Mouse (Mus musculus) R1 (cell line): ENCODE data around the gene Cnr2.

Experiments used
- DNase-seq: peaks from one replicate; pipeline ENCODE4 v3.0.0-alpha.2; 2018; ENCODE audit warnings: low read depth, low spot score

The Cnr2 gene

DNA sequence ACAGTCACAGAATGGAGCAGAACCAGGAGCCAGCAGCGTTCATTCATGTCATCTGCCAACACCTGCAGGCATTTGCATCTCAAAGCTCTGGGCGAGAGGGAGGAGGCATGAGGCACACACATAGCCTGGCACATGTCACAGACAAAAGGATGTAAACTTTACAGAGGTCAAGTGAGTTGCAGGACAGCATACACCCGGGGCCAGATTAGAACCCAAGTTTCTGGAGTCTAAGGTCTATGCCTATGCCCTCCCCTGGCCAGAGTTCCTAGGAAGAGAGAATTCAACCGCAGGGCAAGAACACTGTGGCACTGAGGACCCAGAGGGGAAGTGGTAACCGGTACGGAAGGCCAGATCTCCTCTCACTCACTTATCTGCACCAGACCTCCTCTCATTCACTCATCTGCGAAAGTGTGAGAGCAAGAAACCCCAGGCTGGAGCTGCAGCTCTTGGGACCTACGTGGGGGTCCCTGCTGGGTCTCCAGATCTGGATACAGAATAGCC, at the start of gene Cnr2:
TSS of gene Cnr2 (plus strand) at position 324 of the 501 bp plus-strand sequence.
- DNase-seq: no peak

DNA sequence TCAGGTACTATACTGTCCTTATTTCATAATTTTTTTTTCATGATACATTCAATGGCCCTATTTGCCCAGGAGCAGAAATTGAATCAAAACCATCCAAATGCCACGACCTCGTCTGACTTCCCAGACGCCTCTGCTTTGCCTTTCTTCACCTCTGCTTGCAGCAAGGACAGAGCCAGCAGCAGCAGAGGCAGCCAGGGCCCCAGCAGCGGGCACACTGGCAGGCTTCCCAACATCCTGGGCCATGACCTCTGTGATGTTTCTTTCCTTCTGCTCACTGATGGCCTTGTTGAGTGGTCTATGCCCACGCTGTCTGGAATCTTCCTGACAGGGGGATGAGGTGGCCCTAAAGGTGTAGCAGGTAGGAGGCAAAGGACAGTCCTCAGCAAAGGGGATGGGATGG, 47.6 kb upstream of the Cnr2 start:
- no peak for DNase-seq

DNA sequence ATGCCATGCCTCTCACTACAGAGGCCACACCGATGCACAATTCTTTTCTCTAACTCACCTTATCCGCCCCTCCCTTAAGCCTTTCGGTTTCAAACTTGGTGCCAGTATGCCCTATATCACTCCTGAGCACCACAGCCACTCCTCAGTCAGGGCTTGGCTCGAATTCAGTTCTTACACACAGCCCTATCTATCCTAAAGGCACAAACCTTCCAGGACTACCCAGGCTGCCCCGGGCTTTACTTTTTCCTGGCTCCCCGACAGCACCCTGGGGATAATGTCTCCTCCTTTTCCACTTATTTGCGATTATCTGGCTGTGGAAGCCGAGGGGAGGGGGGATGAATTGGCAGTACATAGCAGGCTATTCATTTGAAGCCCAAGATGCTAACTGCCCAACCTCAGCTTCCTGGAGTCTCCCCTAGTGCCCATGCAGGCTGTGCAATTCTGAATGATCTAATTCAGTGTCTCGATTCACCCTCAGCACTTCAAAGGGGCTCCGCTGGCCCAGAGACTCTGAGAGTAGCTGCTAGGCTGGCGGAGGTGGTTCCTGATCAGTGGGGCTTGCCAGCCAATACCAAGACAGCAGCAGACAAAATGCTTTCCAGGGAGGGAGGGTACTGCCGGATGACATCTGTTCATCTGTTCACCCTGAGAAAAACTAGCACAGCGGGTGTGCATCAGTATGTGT, 44.6 kb upstream of the Cnr2 start:
- DNase-seq: no peak

DNA sequence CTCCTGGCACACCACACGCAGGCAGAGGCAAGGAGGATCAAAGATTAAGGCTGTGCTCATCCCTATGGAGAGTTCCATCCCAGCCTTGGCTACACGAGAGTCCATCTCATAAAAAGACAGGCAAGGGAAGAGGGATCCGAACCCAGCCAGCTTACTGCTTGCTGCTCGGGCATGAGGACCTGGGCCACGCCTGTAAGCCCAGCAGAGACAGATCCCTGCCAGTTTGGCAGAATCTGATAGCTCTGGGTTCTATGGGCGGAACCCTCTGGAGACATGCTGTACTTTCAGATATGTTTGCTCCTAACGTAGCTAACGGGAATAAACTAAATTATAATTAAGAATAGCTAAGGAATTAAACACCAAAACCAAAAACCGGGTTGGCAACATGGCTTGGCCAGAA, 43.3 kb upstream of the Cnr2 start:
- no peak for DNase-seq

DNA sequence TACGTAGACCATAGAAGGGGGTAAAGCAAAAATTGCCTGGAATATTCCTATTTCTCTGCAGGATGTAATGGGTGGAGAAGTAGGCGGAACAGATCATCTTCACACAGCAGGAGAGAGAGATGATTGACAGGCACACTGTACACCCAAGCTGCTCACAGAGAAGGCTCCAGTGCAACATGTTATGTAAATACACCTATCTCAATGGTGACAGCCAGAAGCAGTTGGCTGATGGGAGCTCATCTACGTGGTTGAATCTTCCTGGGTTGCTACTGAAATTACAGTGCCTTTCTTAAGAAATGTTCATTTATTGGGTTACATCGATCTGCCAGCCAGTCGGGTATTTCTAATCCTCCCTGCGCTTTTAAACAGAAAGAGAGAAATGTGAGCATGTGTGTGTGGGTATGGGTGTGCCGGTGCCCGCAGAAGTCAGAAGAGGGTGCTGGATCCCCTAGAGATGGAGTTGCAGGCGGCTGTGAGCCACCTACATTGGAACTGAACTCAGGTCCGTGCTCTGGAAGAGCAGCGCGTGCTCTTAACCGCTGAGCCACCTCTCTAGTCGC, 41.1 kb upstream of the Cnr2 start:
- no peak for DNase-seq

DNA sequence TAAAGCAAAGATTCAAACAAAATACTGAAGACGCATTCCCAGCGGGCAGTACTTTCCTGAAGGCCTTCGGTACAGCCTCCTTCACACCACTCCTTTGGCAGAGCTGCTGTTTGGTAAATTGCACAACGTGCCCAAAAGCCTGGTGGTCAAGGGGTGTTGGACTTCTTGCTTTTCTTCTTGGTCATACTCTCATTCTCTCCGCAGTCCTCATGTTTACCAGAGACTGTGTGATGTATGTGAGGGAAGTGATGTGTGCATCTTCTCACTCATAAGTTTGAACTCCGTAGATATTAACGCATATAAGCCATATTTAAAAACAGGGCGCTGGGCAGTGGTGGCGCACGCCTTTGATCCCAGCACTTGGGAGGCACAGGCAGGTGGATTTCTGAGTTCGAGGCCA, 40.6 kb upstream of the Cnr2 start:
- no peak for DNase-seq

DNA sequence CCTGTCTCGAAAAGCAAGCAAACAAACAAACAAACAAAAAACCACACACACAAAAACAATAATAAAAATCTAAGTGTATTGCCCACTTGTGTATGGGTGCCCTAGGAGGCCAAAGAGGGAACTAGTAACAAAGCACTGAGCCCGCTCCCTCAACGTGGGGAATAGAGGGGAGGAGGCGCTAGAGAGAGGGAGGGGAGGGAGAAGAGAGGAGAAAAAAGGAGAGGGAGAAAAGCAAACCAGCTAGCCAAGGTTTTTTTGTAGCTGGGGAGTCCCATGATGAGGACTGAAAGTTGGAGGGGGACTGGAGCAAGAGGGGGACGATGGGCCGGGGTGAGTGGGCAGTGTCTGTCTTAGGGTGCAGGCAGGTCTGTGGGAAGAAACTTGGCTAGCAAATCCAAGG, 40.1 kb upstream of the Cnr2 start:
- peak; percentile 83 for DNase-seq

DNA sequence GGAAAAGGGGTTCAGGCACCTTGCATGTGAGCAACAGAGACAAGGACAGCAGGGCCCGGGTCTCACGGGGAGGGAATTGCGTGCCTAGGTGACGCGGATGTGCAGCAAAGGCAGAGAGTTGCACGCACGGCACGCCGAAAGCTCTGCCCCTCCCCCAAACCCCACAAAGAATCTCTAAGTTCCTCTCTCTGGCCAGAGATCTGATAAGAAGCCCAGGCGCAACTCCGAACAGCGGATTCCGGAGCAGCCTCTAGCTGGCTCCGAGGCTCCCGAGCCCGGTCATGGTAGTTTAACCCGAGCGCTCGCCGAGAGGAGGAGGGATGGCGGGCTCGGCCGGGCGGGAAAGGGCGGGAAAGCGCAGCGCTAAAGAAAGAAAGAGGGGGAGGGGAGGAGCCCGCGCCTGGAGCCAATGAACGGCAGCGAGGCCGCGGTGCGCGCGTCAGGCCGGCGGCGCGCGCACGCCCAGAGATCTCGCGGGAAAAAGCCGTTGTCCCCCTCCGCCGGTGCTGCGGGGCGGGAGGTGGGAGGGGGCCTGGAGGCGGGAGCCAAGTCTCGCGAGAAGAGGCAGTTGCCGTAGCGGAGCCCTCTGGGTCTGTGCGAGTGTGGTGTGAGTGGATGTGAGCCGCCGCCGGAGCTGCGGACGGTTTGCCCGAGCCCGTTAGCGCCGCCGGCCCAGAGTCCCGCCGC, 39.5 kb upstream of the Cnr2 start, which contains the start of gene Srsf10:
TSS of gene Srsf10 (plus strand) at position 212 of the 687 bp plus-strand sequence.
- DNase-seq: peak; percentile 98

DNA sequence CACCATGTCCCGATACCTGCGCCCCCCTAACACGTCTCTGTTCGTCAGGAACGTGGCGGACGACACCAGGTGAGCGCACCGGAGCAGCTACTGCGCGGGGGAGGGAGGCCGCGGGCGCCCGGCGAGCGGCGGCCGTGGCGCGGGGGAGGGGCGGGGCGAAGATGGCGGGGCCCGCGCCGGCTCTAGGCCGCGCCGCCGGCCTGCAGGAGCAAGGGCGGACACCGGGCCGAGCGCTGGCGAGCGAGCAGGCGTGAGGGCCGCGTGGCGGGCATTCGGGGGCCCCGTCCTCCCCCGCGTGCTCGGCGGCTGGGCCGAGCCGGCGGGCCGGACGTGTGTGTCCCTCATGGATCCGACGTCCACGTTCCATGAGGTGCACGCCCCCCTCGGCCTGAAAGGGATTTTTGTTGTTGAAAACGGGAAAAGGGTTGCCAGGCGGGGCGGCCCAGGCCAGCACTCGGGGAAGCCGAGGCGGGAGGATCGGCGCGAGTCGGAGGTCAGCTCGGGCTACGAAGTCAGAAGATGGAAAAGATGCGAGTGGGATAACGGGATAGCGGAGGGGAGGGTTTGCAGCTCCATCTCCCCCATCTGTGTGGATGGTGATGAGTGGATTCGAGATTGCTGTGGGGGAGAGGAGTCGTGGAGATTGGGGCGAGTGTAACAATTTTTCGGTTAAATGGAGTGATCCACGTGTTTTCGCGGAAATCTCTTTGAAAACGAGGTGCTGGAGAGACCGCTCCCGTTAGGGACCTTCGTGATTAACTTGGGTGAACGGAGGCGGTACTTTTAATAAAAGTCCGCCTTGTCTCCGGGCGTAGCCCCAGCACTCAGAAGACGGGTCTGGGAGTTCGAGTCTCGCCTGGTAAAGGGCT, 38.7 kb upstream of the Cnr2 start:
- peak; percentile 74 for DNase-seq

DNA sequence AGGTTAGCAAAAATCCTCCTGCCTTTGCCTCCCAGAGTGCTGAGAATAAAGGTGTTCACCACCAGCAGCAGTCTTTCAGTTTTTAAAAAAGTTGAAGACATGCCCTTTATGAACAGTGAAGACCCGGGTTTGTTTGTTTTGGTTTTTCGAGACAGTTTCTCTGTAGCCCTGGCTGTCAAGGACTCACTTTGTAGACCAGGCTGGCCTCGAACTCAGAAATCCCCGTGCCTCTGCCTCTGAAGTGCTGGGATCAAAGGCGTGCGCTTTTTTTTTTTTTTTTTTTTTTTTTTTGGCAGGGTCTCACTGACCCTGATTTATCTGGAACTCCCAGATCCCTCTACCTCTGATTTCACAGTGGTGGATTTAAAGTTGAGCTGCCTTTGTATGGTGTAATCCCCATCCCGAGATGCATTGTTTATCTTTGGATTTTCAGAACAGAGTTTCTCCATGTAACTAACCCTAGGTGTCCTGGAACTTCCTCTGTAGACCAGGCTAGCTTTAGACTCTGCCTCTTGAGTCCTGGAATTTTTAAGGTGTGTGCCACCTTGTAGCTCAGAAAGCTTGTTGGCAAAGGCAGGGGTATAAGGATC, 37.5 kb upstream of the Cnr2 start:
- DNase-seq: no peak

DNA sequence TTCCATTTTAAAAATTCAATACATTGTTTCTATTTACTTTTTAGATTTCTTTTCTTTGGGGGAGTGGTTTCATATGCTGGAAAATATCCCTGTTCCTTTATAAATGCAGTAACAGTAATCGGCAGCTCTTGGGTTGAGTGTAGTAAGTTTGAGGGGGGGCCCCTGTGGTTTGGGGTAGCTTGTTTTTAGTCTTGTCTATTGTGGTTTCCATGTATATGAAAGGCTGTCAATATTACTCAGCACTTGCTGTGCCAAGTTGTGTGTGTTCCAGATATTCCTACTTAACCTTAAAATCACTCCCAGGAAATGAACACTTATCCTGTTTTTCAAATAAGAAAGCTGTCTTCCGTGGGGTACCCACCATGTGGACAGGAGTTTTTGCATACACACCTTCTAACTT, 26.2 kb upstream of the Cnr2 start:
- no peak for DNase-seq

DNA sequence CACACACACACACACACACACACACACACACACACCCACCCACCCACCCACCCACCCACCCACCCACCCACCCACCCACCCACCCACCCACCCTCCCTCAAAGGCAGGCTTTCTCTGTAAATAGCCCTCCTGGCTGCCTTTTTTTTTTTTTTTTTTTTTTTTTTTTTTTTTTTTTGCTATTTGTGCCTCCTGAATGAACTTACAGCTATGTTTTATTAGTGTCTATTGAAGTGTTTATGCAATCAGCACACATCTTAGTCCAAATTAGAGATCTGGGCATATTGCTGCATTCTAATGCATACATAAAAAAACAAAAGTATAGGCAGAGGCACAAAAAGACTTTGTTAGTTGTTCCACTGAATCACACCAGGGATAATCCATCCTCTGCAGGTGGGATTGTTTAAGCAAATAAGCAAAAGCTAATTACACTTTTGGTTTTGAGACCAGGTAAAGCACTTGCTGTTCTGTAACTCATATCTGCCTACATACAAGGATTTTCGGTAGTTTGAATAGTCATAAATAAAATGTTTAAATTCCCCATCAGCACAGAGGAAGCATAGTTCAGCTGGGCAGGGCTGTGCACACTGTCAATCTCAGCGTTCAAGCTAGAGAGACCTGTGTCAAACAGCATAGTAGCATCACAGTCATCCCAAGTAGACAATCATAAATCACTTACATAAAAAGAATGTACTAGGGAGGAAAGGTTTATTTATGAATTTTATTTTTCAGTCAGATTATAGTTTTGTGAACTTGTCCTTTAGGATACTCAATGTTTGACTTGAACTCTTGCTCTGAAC, 24.8 kb upstream of the Cnr2 start:
- no peak for DNase-seq

DNA sequence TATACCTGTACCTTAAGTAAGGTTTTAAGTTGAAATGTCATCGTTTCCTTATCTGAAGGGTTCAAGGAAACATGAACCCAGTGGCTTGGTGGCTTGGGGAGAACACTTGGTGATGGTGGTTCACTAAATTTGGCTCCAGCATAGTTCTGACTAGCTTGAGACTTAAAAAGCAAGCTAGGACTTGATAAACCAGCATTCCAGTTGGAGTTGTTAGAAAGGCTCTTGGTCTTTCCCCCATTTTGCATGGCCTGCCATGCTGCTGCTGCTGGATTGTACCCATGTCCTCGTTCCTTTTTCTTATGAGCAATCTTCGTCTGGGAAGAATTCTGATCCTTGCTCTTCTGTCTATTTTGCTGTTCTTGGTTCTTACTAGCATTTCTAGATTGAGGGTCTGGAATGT, 23.2 kb upstream of the Cnr2 start:
- DNase-seq: no peak

DNA sequence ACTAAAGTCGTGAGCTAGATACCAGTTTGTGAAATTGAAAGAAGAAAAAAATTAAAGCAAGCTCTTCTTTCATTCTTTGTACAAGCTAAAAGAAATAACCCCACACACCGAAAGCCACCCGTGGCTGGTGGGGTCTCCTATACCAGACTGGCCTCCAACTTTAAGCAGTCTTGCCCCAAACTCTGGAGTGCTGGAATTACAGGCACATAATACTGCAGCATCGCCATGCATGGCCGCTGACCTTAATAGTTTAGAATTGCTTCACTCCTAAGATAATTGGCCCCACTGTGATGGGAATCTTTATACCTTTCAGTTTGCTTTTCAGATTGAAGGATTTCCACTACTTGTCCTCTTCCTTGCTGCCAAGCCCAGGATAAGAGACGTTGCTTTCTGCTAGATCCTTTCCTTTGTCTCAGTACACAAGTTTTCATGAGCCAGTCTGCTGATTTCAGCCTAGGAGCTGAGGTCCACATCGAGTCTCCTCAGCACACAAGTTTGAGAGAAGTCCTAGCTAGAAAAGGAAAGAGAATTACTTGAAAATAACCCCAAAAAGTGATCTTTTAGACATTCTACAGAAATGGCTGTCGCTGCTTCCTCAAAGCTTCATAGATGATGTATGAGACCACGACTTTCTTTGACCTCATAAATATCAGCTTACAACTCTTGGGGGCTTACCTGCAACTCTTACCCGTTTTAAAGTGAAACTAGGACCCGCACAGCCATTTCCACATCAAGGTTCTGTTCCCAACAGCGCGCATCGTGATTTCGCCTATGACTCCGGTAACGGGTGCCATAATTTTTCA, 22.4 kb upstream of the Cnr2 start:
- DNase-seq: peak; percentile 40

DNA sequence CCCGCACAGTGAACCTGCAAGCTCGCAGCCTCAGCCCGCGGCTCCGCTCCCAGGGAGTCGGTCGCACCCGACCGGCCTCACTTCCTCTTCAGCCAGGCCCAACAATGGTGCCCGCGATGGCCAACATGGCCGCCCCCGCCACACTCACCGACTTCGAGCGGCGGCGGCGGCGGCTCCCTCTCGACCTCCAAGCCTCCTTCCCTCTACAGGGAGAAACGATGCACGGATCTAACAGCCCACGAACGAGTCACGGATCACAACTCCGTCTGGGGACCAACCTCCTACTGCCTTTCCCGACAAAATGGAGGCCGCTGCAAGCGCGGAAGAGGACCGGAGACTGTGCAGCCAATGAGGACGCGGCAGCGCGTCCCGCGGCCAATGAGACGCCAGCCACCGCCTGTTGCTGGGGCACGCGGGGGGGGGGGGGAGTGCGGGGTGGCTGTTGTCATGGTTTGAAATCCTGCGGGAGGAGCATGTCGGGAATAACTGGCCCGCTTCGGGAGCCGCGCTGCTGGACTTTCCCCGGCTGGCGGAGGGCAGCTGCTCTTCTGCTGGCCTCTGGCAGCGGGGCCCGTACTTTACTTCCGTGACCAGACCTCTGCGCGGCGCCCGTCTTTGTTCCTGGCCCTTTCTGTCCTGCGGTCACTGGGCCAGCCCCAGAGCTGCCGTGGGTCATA, 21.5 kb upstream of the Cnr2 start, which contains the start of gene Pnrc2:
TSS of gene Pnrc2 (minus strand) at position 325 of the 677 bp plus-strand sequence.
- peak; percentile 93 for DNase-seq

DNA sequence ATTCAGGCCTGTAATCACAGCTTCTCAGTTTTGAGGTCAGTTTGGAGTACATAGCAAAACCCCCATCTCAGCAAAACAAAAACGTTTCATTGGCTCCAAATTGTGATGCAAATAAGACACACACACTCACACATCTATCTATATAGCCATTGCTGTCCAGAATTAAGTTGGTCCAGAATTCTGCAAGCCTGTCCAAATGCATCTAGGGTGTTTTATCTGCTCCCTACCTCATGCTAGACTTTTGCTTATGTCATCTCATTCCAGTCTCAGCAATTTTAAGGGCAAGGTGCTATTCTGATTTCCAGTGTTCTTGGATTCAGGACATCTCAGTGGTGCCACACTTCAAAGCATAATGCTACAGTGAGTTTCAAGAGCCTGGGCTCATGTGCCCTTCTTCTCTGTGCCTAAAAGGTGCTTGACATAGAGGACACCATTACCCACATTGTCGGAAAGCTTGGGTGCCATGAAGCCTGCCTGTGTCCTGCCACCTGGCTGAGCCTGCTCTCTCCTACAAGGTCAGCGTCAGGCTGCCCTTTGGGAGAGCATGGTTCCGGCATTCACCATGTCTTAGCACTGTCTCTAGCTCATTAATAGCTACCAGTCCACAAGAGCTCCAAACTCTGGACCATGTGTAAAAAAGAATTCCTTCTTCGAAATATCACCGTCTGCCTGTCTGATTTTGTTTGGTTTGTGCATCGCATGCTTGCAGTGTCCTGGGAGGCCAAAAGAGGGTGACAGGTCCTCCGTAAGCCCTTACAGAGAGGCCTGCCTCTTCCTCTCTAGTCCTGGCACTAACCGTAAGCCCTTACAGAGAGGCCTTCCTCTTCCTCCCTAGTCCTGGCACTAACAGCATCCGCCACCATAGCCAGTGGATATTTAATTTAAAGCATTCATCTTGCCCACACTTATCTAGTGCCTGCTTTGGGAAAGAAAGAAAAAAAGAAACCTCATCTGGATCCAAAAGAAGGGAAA, 20.3 kb upstream of the Cnr2 start:
- DNase-seq: no peak

DNA sequence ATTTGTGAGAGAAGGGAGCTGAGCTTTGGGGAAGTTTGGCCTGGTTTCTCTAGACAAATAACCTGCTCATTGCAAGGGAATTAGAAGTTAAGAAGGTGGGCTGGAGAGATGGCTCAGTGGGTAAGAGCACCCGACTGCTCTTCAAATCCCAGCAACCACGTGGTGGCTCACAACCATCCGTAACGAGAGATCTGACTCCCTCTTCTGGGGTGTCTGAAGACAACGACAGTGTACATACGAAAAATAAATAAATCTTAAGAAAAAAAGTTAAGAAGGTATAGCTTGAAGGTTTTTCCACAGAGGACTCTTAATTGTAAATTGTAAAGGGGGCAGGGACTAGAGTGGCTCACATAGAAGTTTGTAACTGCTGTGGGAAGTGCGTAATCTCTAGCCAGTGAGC, 19.6 kb upstream of the Cnr2 start:
- no peak for DNase-seq

DNA sequence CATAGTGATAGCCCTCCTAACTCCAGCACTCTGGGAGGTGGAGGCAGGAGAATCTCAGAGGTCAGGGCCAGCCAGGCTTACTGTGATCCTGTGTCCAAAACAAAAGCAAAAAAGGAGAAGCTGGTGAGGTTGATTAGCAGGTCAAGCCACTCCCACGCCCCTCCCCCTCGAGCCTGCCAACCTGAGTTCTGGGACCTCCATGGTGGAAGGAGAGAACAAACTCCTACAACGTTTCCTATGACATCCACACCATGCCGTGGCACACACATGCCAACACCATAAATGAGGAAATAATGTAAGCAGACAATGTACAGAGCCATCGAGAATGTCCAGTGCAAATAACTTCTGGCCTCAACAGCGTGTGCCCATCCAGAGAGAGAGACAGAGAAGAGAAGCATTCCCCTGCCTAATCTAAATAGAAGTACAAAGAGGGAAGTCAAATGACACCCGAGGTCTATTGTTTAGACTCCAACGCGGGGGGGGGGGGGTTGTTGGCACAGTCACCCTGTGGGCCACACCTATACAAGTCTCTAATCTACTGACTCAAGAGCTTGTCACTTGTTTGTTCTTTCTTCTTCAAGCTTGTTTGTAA, 19.1 kb upstream of the Cnr2 start:
- DNase-seq: peak; percentile 56
